Mouse (Mus musculus) ovary, postnatal 10 days (tissue): ENCODE data around the gene Gss.
"Not testable (repeated sequence)": the region's sequence is repeated elsewhere in the genome, so short reads cannot be mapped to it uniquely, and the experiment has no call there.

Source experiments
- DNase-seq: peaks from one replicate; pipeline ENCODE4 v3.0.0; 2022; ENCODE audit warnings: low spot score

Gss gene

DNA sequence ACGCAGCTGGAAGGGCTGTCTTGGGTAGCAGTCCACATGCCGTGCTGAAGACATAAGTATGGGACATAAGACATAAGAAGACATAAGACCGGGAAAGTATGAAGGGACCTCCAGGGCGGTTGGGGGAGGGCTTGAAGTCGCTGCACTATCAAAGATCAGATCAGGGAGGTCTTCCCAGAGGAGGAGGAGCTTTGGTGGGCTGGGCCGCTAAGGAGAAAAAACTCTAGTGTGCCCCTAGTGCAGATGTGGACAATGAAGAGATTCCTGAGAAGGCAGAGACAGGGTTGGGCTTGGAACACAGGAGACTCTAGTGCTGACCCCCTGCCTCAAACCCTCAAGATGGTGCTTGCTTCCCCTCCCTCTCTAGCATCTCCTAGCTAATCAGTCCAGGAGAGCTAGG, 24.4 kb upstream of the Gss start:
- no peak for DNase-seq

DNA sequence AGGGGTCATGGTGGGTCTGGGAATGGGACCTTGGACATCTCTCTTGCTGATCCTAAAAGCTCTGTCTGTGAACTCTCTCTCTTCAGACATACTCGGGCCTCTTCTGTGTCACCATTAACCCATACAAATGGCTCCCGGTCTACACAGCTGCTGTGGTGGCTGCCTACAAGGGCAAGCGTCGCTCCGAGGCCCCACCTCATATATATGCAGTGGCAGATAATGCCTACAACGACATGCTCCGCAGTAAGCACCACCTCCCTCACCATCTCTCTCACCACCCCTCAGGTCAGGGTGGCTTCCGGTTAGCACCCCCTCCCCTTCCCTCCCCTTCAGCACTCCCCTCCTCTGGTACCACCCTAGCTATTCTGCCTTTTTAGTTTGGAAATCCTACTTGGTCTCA, 21.3 kb upstream of the Gss start:
- DNase-seq: no peak

DNA sequence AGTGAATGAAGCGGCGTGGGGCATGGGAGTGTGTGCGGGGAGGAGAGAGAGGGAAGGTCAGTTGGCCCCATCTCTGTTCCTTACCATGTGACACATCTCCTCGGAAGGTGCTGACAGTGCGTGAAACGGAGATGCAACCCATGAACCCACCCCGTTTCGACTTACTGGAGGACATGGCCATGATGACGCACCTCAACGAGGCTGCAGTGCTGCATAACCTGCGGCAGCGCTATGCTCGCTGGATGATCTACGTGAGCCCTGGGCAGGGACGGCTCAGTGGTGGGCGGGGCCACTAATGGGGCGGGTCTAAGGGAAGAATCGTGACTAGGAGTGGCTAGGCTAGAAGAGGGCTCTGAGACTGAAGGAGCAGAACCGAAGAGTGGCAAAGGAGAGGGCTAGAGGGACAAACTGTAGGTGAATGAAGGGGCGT, 20.7 kb upstream of the Gss start:
- DNase-seq: no peak

DNA sequence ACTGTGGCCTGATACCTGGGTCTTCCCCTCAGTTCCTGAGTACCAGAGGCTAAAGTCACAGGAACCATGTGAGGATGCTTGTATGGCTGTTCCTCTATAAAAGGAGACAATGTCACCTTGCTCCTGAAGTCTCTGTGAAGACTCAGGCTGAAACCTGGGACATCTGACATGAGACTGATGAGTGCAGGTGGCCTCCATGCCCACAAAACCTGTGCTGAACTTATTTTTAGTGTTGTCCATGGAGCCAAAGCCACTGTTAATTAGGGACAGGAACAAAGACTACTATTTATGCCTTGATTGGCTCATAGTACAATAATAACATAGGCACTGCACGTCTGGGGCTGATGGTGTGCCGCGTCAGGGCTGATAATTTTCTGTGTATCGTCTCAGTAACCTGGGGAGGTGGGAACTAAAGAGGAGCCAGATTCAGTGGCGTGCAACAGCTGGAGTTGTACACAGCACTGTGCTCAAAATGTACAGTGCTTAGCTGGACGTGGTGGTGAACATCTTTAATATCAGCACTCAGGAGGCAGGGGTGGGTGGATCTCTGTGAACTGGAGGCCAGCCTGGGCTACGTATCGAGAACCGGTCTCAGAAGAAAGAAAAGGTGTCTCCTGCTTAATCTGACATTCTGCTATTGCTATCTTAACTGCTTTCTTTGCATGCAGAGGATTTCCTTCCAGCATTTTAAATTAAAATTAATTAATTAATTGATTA, 19.4 kb upstream of the Gss start:
- DNase-seq: no peak

DNA sequence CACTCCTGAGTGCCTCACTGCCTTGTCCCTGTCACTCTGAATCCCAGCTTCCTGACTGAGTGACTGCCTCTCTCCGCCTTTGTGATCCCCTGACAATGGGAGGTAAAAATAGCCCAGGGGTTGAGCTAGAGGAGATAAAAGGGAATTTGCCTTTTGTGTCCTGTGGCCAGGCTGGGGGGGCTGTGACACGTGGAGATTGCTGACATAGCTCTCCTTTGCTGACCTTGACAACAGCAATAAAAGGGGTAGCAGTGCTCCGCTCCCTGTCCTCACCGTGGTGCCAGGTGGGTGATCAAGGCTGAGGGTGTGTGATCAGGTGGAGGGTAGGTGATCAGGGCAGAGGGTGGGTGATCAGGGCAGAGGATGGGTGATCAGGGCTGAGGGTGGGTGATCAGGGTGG, 18.4 kb upstream of the Gss start, which contains the start of gene Myh7b:
TSS of gene Myh7b (plus strand) at position 235 of the 400 bp plus-strand sequence.
- DNase-seq: no peak

DNA sequence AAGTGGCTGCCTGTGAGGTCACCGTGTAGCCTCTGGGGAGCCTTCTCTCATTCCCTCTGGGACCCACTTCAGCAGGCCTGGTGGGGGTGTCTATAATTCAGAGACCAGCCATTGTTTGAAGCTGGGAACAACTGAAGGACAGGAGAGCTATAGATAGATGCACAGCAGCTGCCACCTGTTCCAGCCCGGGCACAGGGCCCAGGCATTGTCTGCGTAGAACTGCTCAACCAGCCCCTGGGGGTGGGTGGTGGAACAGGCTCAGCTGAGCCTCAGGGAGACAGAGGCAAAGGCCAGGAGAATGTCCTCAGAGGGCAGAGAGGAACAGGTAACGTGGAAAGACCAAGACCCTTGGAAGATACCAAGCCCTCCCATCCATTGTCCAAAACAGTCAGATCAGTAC, 13.8 kb upstream of the Gss start:
- DNase-seq: no peak

DNA sequence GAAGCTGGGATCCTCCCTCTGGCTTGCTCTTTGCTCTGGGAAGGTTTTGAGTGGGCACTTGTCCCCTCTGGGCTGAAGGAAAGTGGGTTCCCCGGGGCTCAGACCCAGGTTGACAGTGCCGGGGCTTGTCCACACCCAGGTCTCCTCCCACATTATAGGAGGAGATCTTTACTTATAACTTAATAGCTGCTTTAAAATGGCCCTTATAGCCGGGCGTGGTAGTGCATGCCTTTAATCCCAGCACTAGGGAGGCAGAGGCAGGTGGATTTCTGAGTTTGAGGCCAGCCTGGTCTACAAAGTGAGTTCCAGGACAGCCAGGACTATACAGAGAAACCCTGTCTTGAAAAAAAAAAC, 12.6 kb upstream of the Gss start:
- not testable (repeated sequence) for DNase-seq

DNA sequence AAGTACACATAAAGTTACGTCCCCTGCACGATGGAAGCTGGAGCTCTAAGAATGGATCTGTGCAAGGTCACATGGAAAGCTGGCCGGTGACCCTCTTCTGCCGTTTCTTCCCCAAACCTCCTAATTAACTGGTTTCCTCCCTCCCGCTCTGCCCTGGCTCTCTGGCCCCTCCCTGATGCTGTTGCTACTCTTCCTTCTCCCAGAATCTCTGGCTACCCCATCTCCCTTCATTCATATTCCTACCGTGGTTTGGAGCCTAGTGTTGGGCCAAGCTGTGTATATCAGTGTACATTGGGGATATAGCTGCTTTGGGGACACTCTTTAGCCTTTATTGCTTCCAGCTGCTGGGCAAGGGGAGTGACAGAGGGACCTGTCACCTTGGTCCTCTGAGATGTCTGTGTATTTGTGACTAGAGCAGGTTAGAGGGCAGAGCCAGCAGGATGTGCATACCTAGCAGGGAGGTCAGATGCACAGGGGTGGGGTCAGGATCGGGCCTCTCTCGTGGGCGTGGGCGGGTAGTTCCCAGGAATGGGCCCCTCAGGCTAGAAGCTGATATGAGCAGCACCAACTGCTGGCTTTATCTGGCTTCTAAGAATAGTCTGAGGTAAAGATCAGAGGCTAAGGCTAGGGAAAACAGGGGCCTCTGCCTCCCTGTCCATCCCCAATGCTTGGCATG, 12.1 kb upstream of the Gss start:
- DNase-seq: no peak

DNA sequence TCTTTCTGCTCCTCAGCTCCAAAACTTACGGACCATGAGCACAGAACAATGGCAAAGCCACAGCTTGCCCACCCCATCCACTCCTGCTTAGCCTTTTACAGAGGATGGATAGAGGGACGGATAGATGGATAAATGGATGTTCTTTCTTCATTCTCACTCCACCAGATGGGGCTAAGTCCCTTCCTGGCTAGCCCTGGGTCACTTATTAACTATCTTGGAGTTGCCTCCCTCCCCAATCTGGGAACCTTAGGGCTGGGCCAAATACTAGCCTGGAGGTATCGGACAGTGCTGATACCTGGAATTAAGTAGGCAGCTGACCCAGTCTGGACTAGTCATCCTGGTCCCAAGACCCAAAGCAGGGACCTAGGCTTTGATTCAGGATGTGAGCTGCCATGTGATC, 11.1 kb upstream of the Gss start:
- DNase-seq: no peak

DNA sequence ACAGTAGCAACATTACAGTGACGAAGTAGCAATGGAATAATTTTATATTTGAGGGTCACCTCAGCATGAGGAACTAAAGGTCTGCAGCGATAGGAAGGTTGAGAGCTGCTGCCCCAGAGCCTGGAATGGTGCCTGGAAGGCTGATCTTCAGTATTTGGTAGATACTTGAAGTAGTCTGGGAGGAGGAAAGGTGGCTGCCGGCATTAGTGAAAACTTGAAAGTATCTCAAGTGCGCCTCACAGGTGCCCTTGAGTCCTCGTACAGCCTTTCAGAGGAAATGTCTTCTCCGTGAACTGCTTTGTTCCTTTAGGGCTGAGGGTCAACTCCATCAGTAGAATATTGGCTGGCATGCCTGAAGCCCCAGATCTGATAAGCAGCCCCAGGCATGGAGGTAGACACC, 2.9 kb upstream of the Gss start:
- DNase-seq: no peak

DNA sequence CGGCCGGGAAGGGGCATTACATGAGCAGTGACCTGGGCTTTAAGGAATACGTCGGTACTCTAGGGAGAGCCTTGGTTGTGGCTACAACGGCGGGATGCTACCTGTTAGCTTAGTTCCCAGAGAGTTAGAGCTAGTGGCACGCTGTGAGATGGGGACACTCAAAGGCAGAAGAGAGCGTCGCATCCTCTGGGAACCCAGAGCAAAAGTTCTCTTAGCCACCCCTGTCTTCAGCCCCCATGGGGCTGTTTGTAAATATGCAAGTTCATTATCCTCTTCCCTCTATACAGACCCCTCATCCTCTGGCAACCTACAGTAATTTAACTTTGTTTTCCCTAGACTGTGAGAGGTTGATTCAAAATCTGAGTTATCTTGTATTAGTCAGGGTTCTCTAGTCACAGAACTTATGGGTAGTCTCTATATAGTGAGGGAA, 259 bp upstream of the Gss start:
- DNase-seq: no peak

DNA sequence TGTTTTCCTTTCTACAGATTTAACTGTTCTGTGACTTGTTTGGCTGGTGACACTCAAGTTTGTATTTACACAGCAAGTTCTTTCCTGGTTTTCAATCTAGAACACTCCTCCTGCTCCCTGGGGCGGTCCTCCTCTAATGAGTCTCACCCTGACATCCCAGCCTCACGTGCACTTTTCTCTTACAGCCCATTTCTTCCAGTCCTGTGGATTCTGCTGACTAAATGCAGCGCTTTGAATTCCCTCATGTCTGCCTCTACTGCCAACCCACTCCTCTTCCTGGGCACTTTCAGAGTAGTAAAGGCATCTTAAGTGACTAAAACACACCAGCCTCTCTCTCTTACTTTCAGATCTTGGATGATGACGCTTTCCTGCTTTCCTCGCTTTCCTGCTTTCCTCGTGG, 934 bp downstream of the Gss start:
- DNase-seq: no peak

DNA sequence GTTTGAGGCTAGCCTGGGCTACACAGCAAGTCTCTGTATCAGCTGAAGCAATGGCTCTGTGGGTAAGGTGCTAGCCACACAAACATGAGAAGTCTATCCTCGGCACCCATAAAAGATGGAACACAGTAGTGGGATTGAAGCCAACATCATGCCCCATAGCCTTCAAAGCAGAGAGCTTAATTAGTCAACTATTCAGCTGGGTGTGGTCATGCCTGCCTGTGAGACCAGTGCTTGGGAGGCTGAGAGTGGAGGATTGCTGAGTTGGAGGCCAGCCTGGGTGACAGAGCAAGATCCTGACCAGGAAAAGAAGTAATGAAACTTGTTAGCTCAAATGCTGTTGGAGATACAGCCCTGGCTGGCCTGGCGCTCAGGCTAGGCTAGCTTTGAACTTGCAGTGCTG, 1.7 kb downstream of the Gss start:
- no peak for DNase-seq

DNA sequence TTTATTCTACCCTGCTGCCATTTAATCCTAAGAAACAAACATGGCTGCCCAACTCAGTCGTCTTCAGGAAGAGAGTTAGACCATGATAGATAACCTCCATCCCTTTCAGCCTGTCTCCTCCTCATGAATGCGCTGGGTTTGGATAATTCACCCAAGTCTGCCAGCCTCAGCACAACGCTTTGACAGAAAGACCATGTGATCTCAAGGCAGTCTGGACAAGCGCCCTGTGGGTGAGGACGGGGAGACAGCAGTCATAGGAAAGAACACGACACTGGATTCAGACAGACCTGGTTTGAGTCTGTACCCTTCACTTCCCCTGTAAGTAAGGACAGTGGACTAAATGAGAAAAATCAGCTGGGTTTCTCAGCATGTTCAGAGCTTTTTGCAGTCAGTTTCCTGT, 3.1 kb downstream of the Gss start:
- no peak for DNase-seq

DNA sequence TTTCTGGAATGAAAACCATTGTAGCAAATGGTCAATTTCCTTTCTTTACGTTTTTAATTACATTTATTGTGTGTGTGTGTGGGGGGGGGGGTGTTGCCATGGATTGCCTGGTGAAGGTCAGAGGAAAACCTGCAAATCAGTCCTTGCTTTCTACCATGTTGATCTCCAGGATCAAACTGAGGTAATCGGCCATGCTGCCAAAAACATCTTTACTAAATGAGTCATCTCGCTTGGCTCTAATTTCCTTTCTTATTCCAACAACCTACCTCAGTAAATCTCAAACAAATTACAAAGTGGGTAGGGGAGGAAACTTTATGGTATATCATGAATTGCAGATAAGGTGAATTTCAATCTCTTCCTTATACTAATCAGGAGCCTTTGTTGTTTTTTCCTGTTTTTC, 4.5 kb downstream of the Gss start:
- no peak for DNase-seq

DNA sequence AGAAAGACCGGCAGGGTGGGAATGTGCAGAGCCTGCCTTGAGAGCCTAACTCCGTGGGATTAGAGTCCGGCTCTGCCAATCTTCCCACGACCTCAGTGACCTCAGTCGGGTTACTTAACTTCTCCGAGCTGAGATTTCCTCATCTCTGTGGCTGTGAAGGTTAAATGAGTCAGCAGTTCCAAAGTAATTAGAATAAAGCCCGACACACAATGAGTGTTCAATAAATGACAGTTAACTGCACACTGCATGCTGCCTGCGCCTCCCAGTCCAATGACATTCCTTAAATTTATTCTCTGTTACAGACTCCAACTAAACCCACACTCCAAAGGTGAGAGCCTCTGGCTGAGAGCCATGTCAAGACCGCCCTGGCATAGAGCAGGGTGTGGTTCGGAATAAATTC, 7.1 kb downstream of the Gss start:
- DNase-seq: no peak

DNA sequence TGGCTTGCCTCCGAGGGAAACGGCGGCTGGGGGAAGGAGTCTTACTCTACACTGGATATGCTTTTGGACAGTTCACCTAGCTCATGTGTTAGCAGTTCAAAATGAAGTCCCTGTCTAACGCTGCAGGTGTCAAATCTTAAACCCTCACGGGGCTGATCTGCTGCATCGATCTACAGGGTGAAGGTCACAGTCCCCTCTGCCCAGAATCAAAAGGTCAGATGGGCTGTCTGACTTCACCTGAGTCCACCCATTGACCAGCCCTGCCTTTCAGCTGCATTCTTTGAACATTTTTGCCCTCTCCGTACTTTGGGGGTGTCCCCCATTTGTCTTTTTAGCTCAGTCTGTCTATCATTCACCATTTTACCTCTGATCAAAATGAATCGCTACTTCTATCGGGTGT, 7.5 kb downstream of the Gss start:
- DNase-seq: no peak

DNA sequence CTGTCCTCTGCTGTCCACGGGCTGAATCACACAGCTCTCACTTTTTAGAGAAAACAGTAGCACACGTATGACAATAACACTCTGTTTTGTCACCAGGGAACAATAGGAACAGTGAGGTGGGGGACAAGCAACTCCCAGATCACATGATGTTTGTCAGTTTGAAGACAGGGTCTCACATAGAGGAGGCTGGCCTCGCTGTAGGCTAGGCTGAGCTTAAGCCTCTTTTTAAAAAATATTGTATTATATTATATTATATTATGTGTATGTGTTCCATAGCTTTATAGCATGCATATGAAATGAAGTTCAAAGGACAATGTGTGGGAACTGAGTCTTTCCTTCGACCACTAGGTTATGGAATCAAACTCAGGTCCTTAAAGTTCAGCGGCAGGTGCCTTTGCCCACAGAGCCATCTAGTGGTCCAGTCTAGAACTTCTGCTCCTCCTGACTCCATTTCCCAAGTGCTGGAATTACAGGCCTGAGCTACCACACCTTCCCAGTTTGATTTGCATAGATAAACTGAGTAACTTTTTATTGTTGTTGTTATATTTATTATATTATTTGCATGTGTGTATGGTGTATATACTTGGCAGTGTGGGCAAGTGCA, 8.6 kb downstream of the Gss start:
- DNase-seq: peak; percentile 9

DNA sequence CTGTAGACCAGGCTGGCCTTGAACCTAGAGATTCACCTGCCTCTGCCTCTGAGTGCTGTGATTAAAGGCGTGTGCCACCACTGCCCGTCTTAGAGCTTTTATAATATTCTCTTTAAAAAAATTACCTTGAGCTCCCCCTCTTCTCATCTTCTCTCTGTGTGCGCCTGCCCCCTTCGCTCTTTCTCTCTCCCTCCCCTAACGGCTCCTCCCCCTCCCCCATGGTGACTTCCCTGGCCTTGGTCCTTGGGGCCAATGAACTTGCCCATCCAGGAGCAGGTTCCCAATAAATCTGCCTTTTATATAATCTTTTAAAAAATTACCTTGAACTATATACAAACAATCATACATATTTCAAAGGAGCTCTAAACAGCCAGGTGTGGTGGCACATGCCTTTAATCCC, 9.6 kb downstream of the Gss start:
- DNase-seq: no peak

DNA sequence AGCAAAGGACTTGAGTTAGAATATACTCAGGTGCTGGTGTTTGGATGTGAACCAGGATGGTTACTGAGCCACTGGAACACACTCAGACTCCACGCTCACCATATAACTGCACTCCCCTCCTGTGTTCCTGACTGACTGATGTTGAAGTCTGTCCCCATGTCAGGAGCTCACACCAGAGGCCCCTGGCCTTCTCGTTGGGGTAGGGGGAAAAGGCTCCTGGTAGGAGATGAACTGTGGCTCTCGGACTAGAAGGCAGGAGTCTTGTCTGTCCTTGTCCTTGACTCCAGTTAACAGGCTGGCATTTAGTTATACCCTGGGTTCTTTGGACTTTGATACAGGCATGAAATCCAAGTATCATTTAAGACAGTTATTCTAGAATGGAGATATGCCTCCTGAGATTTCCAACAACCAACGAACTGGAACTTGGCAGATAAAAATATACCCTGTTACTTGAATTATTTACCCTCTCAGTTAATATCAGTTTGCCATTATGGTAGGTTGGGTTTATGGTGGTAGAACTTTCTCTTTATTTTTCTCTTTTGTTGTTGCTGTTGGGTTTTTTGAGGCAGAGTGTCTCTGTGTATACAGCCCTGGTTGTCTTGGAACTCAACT, 10.1 kb downstream of the Gss start:
- no peak for DNase-seq

DNA sequence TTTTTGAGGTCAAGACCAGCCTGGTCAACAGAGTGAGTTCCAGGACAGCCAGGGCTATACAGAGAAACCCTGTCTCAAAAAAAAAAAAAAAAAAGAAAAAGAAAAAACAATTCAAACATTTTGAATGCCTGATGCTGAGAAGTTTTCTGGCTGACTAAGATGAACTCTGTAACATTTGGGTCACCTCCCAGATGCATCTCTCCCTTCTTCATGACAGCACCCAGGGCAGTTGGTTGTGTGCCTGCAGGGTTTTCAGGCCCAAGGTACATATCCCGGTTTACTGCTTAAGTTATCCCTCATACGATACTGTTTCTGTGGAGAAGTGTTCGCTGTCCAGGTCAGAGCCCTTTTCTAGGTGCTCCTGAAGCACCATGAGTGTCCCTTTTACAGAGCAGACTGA, 12.3 kb downstream of the Gss start:
- no peak for DNase-seq

DNA sequence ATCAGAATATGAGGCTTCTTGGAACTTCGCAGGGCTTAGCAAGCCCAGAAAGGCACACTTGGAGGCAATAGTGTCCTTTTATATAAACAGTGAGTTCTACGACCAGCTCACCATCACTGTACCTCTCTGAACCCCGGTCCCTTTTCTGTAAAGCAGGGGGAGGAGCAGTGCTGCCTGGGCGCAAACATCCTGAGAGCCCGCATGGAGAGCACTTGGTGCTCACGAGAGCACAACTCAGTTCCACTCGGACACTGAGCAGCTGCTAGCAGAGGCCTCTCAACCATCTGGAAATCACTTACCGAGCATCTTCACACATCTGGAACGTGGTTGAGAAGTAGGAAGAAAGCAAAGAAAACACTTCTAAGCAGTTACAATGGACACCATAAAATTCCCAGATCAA, 16.0 kb downstream of the Gss start:
- DNase-seq: no peak

DNA sequence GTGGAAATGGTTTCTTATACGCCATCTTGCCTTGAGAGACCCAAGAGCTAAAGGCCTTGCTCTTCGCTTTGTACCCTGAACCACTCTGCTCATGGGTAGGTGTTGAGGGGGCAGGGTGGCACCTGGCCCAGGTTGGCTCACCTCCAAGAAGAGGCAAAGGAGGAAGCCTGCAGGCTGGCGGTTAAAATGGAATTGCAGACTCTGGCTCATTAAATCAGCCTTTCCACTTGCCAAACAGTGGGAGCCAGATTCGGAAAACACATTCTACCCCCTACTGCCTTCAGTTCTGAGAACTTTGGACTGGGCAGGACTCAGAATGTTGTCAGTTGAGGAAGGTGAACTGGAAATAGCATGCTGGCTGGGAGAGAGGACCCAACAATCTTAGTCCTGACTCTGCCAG, 17.9 kb downstream of the Gss start:
- DNase-seq: no peak
